9 mouse cellular contexts compared by ENCODE assay signal in the genomic region with DNA sequence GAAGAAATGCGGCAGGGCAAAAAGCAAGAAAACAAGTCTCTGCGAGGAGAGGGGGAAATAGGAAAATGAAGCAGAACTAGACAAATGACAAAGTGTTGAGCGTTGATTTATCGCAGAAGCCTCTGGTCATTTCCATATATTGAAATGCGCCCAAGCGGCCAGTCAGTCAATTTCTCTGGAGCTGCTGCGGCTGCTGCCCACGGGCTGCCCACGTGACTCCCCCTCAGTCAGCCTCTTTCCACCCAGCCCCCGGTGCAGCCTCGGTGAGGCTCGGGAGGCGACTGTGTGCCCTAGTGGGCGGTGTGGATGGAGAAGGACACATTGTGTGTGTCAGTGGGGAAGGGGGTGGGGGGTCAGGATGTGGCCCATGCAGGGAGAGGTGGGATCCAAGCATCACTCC. TPM values are rescaled to one million over a fixed set of nuclear protein-coding genes. Genes with fewer than 3 reads are reported as not detected.
DNase-seq lines count a peak whose midpoint lies in the region; ATAC-seq and TF ChIP-seq lines count a peak whose summit lies in the region.
"Had no signal": no experiment of that assay in that cellular context is flagged by ENCODE, and none has a peak within 500 bp of the region (broad histone marks: within the 10 kb centered on the region; RNA-seq: fewer than 3 reads in every experiment).

No protein-coding gene starts in this region.

- no peak overlapping the region for H3K27ac ChIP-seq in kidney, embryonic 15.5 days
- H3K27ac ChIP-seq in embryonic facial prominence, embryonic 12.5 days: peak overlapping the region; percentile 18; the same call in 1 of the 2 replicates
- no peak overlapping the region for H3K27ac ChIP-seq in intestine, postnatal 0 days (ENCODE audit: low read depth, low read length)
- peak overlapping the region; percentile 65 for H3K27ac ChIP-seq in neural tube, embryonic 13.5 days (replicated peaks)

- 2% methylated on average over 14 of the region's 14 CpGs for WGBS in kidney, embryonic 15.5 days
- WGBS in embryonic facial prominence, embryonic 12.5 days: under 1% methylated on average over 14 of the region's 14 CpGs
- 4% methylated on average over 14 of the region's 14 CpGs for WGBS in intestine, postnatal 0 days
- under 1% methylated on average over 14 of the region's 14 CpGs for WGBS in neural tube, embryonic 13.5 days

- 0 out of 2 replicates have a peak, but pooled peaks have one; percentile 40 for ATAC-seq in kidney, embryonic 15.5 days (replicated peaks; ENCODE audit: low FRiP score)
- no peak for ATAC-seq in embryonic facial prominence, embryonic 12.5 days (ENCODE audit: insufficient number of reproducible peaks, insufficient read depth, low FRiP score, low TSS enrichment)
- no peak for ATAC-seq in intestine, postnatal 0 days
- peak; percentile 72; the same call in 1 of the 2 replicates for ATAC-seq in neural tube, embryonic 13.5 days (ENCODE audit: low read depth)

- H3K9me3 ChIP-seq in kidney, embryonic 15.5 days (replicated peaks): no peaks in the 10 kb centered on the region
- no peaks in the 10 kb centered on the region for H3K9me3 ChIP-seq in embryonic facial prominence, embryonic 12.5 days
- no peaks in the 10 kb centered on the region for H3K9me3 ChIP-seq in intestine, postnatal 0 days (ENCODE audit: control insufficient read depth)
- H3K9me3 ChIP-seq in neural tube, embryonic 13.5 days: no peaks in the 10 kb centered on the region
- H3K9me3 ChIP-seq: G1E had no signal

- no peak for TF ChIP-seq CTCF in intestine, postnatal 0 days (IDR thresholded peaks at IDR 0.05; ENCODE audit: low read depth)

- no peaks in the 10 kb centered on the region for H3K36me3 ChIP-seq in kidney, embryonic 15.5 days
- H3K36me3 ChIP-seq in embryonic facial prominence, embryonic 12.5 days: no peaks in the 10 kb centered on the region
- no peaks in the 10 kb centered on the region for H3K36me3 ChIP-seq in intestine, postnatal 0 days (ENCODE audit: control insufficient read depth, insufficient read depth)
- no peaks in the 10 kb centered on the region for H3K36me3 ChIP-seq in neural tube, embryonic 13.5 days
- H3K36me3 ChIP-seq: G1E had no signal

- peaks cover 90% of the 10 kb centered on the region for H3K27me3 ChIP-seq in kidney, embryonic 15.5 days
- H3K27me3 ChIP-seq in embryonic facial prominence, embryonic 12.5 days: 0 out of 2 replicates have a peak, but pooled peaks cover 2% of the 10 kb centered on the region
- H3K27me3 ChIP-seq in intestine, postnatal 0 days (replicated peaks; ENCODE audit: control insufficient read depth, insufficient read depth, low read length): peaks cover 40% of the 10 kb centered on the region
- peaks cover 3% of the 10 kb centered on the region; the same call in 1 of the 2 replicates for H3K27me3 ChIP-seq in neural tube, embryonic 13.5 days

- 0 out of 2 replicates have a peak overlapping the region, but pooled peaks have one; percentile 6 for H3K4me3 ChIP-seq in kidney, embryonic 15.5 days (replicated peaks)
- peak overlapping the region; percentile 28 for H3K4me3 ChIP-seq in embryonic facial prominence, embryonic 12.5 days
- peak overlapping the region; percentile 11; the same call in 1 of the 2 replicates for H3K4me3 ChIP-seq in intestine, postnatal 0 days (ENCODE audit: low read depth, low read length)
- peak overlapping the region; percentile 32 for H3K4me3 ChIP-seq in neural tube, embryonic 13.5 days

- peak overlapping the region; percentile 33 for H3K4me2 ChIP-seq in kidney, embryonic 15.5 days
- H3K4me2 ChIP-seq in embryonic facial prominence, embryonic 12.5 days (replicated peaks): peak overlapping the region; percentile 64
- peak overlapping the region; percentile 48 for H3K4me2 ChIP-seq in intestine, postnatal 0 days (replicated peaks; ENCODE audit: low read depth)
- peak overlapping the region; percentile 59 for H3K4me2 ChIP-seq in neural tube, embryonic 13.5 days

- no peak overlapping the region for H3K9ac ChIP-seq in kidney, embryonic 15.5 days
- no peak overlapping the region; the same call in 1 of the 2 replicates for H3K9ac ChIP-seq in embryonic facial prominence, embryonic 12.5 days
- H3K9ac ChIP-seq in intestine, postnatal 0 days (ENCODE audit: low read depth, low read length): no peak overlapping the region
- peak overlapping the region; percentile 61 for H3K9ac ChIP-seq in neural tube, embryonic 13.5 days

- DNase-seq in kidney, postnatal 10 days: no peak
- no peak for DNase-seq in layer of hippocampus, postnatal 36 days
- DNase-seq in right cerebral cortex, postnatal 14 days: no peak
- no peak for DNase-seq in thymus, adult 18-20 months

- H3K4me1 ChIP-seq in kidney, embryonic 15.5 days: peaks cover 12% of the 10 kb centered on the region
- peaks cover 29% of the 10 kb centered on the region; the same call in 1 of the 2 replicates for H3K4me1 ChIP-seq in embryonic facial prominence, embryonic 12.5 days
- H3K4me1 ChIP-seq in intestine, postnatal 0 days (replicated peaks; ENCODE audit: control insufficient read depth, insufficient read depth, low read length): 0 out of 2 replicates have a peak, but pooled peaks cover 3% of the 10 kb centered on the region
- peaks cover 46% of the 10 kb centered on the region for H3K4me1 ChIP-seq in neural tube, embryonic 13.5 days (replicated peaks)

RNA-seq across cellular contexts. Expression of a gene that starts 13.0 kb away (rescaled TPM):
- polyA plus RNA-seq in kidney, embryonic 15.5 days (2015; fragmentation: Nextera tagmentation; extraction: Ambion mirVana): not detected in 2 replicates
- polyA plus RNA-seq in embryonic facial prominence, embryonic 12.5 days (2016; fragmentation: Nextera tagmentation; extraction: Ambion mirVana): not detected in 2 replicates
- not detected in 2 replicates for polyA plus RNA-seq in intestine, postnatal 0 days (2015; fragmentation: Nextera tagmentation; extraction: Ambion mirVana)
- not detected in 2 replicates for polyA plus RNA-seq in neural tube, embryonic 13.5 days (2015; fragmentation: Nextera tagmentation; extraction: Ambion mirVana)
- total RNA-seq in layer of hippocampus, postnatal 36 days (2021): 1 to 10 TPM; 1.4 to 1.6 TPM
- polyA plus RNA-seq: G1E had no signal

RNA-seq across cellular contexts. Expression of a gene that starts 16.0 kb away (rescaled TPM):
- polyA plus RNA-seq in kidney, embryonic 15.5 days (2015; fragmentation: Nextera tagmentation; extraction: Ambion mirVana): 2.9 and 3.6 TPM in 2 replicates
- 80.5 and 86.3 TPM in 2 replicates for polyA plus RNA-seq in embryonic facial prominence, embryonic 12.5 days (2016; fragmentation: Nextera tagmentation; extraction: Ambion mirVana)
- polyA plus RNA-seq in intestine, postnatal 0 days (2015; fragmentation: Nextera tagmentation; extraction: Ambion mirVana): 5.9 and 6.5 TPM in 2 replicates
- 125 and 131 TPM in 2 replicates for polyA plus RNA-seq in neural tube, embryonic 13.5 days (2015; fragmentation: Nextera tagmentation; extraction: Ambion mirVana)
- total RNA-seq in layer of hippocampus, postnatal 36 days (2021): 100 to 1,000 TPM; 112 to 113 TPM

Comparison
In these comparisons a context has a peak if more than half of its experiments do, and no peak if none do; other contexts are left out.
1. ATAC-seq: peak in kidney, embryonic 15.5 days (single experiment) and neural tube, embryonic 13.5 days (single experiment); none in embryonic facial prominence, embryonic 12.5 days (single experiment) and intestine, postnatal 0 days (single experiment).
2. H3K27ac ChIP-seq: peak in embryonic facial prominence, embryonic 12.5 days (single experiment) and neural tube, embryonic 13.5 days (single experiment); none in kidney, embryonic 15.5 days (single experiment) and intestine, postnatal 0 days (single experiment).
3. RNA of a gene that starts 16.0 kb away (polyA plus RNA-seq): 125 to 131 TPM in neural tube, embryonic 13.5 days and 80.5 to 86.3 TPM in embryonic facial prominence, embryonic 12.5 days; 5.9 to 6.5 TPM in intestine, postnatal 0 days and 2.9 to 3.6 TPM in kidney, embryonic 15.5 days; every median in the first group is over 10 times any median in the second.
4. Peak in every context shown above with its lines, with median percentiles within 50 percentile points of each other: H3K4me2 ChIP-seq and H3K4me3 ChIP-seq.